Mouse (Mus musculus): ENCODE measurements at regions not wholly inside any gene's neighbourhood (a gene's known extent, or its start where the extent isn't known, plus 50 kb on each side); places are given as distances from the start of the nearest gene placed in this dataset.

DNA sequence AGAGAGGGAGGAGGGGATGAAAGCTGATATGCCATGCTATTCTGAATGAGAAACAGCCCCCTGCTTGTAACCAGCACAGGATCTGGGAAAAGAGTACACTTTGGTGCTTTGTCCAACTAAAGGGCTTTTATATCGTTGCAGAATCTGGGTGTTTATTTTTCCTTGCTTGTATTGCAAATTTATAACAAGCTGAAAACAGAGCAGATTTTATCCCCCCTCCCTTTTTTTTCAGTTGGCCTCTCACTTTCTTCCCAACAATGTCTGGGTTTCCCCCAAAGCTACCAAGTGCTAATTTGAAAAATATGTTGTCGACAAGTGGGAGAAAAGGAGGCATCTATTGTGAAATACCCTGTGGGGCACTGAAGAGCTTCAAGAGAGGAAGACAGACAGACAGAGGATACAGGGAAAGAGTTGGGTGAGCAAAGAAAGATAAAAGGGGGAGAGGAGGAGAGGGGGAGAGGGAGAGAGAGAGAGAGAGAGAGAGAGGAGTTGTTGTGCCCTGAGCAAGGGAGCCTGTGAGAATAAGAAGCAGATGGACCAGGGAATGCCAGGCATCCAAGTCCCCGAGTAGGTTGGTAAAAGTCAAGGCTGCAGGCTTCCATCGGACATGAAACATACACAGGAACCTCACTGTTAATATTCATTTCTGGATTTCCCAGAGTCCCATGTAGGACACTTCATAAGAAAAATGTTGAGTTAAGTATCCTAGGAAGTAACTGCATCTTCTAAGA lies 269.5 kb downstream of the Tmem38b start:
- no peak for TF ChIP-seq POLR2A (IDR thresholded peaks at IDR 0.05; ENCODE audit: borderline replicate concordance, extremely low read depth, insufficient read depth, insufficient read length, poor library complexity, severe bottlenecking)
- no peak for TF ChIP-seq CTCF (IDR thresholded peaks at IDR 0.05; ENCODE audit: borderline replicate concordance, extremely low read depth, insufficient read depth, insufficient read length)
- DNase-seq (ENCODE audit: low read depth) = no peak

DNA sequence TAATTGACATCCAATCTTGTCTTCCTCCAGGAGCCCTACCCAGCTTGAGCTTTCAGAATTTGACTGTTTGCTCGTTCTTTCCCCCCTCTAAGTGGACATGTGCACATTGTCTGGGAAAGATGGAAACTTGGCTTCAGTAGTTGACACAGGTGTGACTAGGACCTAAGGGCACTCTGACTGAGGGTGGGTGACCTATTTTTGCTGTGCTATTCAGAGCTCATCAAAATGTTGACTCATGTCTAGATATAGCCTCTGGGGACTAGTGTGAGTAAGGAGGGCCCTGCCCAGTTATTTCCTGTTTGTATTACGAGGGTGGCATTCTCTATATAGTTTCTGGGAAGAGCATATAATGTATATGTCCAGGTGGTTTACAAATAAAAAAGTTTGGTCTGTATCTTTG lies 271.7 kb downstream of the Tmem38b start:
- DNase-seq (ENCODE audit: low read depth) = no peak
- TF ChIP-seq POLR2A (IDR thresholded peaks at IDR 0.05; ENCODE audit: borderline replicate concordance, extremely low read depth, insufficient read depth, insufficient read length, poor library complexity, severe bottlenecking) (no peak), CTCF (IDR thresholded peaks at IDR 0.05; ENCODE audit: borderline replicate concordance, extremely low read depth, insufficient read depth, insufficient read length) (no peak)

DNA sequence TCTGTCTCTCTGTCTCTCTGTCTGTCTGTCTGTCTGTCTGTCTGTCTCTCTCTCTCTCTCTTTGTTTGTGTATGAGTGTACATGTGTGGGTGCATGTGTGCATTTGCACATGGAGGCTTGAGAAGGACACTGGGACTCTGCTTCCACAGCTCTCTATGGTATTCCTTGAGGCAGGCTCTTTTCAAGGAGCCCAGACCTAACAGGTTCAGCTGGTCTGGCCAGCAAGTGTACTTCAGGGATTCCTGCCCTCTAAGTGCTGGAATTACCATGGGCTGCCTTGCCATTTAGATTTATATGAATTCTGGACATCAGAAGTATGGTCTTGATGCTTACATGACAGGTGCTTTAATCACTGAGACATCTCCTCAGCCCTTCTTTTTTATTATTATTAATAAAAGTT lies 274.4 kb downstream of the Tmem38b start:
- DNase-seq (ENCODE audit: low read depth) = no peak

DNA sequence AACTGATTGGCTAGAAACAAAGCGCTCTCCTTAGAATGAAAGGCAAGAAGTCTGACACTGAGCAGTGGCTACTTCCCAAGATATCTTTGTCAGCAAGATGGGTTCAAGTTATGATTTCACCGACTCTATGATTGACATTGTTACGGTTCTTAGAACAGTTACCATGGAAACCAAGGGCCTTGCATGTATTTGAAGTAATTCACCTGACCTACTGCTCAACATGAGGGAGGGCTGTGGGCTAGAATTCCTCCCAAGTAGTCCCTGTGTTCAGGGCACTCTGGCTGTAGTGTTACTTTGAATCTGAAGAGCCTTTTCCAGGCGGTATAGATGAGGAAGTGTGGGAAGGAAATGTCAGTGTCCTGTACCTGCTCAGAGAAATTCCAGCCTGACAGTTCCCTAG lies 281.1 kb downstream of the Tmem38b start:
- DNase-seq (ENCODE audit: low read depth) = peak; percentile 53

More for the DNA sequence above, 274.4 kb downstream of the Tmem38b start:
- no peak for TF ChIP-seq CTCF (IDR thresholded peaks at IDR 0.05; ENCODE audit: borderline replicate concordance, extremely low read depth, insufficient read depth, insufficient read length)

DNA sequence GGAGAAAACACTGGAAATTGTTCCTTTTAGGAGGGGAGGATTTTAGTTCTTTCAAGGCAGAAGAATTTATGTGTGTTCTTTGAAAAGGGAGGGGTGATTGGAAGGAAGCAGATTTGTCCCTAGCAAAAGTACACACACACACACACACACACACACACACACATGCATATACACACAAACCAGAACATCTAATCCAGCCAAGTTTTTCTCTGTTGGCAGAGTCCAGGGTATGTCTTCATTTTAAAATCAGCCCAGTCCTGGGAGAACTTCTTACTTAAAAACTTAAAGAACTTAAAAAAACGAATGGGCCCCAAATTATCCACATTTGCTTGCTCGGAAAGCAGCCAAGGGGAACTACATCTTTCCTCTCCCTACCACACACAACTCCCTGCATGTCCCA lies 290.5 kb downstream of the Tmem38b start:
- TF ChIP-seq CTCF (IDR thresholded peaks at IDR 0.05; ENCODE audit: borderline replicate concordance, extremely low read depth, insufficient read depth, insufficient read length) (no peak), POLR2A (IDR thresholded peaks at IDR 0.05; ENCODE audit: borderline replicate concordance, extremely low read depth, insufficient read depth, insufficient read length, poor library complexity, severe bottlenecking) (no peak)
- DNase-seq (ENCODE audit: low read depth) = no peak

More for the DNA sequence above, 281.1 kb downstream of the Tmem38b start:
- TF ChIP-seq CTCF (IDR thresholded peaks at IDR 0.05; ENCODE audit: borderline replicate concordance, extremely low read depth, insufficient read depth, insufficient read length) = no peak
- TF ChIP-seq POLR2A (IDR thresholded peaks at IDR 0.05; ENCODE audit: borderline replicate concordance, extremely low read depth, insufficient read depth, insufficient read length, poor library complexity, severe bottlenecking) = no peak

DNA sequence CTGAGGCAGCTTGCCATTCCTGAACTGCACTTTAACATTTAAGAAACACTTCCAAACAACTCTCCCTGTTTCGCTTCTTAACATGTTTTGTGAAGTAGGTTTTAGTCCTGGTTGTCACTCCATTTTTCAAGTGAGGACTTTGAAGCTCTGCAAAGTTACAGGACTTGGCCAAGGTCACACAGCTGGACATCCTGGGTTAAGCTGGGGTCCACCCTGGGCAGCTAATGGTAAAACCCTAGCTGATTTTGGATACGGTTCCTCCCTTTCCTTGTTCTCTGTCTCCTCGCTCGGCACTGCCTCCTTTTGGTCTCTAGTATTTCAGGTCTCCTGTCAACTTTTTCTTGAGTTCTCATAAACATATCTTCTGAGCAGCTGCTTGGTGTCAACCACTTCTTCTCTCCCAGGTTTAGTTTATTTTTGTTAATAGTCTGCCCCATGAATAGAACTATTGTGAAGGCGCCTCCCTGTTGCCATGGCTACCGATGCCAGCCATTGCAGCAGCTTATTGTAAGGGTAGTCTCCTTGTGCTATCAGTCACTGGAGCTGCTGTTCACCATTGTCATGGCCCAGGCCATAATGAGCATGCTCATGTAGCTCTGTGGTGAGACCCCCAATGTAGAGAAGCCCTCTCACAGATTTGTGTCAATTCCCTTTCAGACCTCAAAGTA lies 292.5 kb downstream of the Tmem38b start:
- TF ChIP-seq CTCF (IDR thresholded peaks at IDR 0.05; ENCODE audit: borderline replicate concordance, extremely low read depth, insufficient read depth, insufficient read length) (no peak), POLR2A (IDR thresholded peaks at IDR 0.05; ENCODE audit: borderline replicate concordance, extremely low read depth, insufficient read depth, insufficient read length, poor library complexity, severe bottlenecking) (no peak)
- DNase-seq (ENCODE audit: low read depth) = peak; percentile 75

DNA sequence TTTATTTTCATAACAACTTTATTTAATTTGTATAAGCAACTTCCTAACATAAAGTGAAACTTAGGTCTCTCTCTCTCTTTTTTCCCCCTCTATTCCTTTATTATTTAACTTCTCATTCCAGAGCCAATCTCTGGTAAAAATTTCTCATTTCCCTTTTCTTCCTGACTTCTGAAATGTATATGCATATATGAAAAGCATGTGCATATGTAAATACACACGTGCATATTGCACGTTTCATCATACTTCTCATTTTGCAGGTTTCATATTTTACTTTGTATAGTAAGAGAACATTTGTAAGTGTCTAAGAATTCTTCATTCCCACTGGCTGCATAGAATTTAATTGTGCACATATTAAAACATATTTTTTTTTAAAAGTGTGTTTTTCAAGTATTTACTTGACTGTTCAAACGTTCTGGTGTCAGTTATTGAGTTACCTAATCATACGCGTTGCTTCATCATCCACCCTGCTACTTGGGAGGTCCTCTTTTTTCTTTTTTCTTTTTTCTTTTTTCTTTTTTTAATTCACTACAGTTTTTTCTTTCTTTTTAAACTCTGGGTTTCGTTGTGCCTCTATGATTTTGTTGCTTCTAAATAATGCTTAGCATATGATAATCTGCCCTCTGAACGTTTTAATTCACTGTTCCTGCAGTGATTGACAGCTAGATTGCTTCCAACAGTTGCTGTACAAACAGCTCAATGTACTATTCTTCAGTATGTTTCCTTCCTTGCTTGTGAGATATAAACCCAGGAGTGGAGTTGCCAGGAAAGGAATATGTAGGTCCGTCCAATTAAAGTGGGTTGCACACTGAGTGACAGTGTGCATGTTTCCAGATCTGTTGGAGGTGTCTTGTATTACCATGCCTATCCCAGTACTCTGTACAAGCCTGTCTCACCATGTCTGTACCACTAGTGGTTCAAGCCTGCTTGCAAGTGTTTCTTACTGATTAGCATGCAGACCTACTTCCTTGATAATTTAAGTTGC lies 303.2 kb downstream of the Tmem38b start:
- peak; percentile 79 for DNase-seq (ENCODE audit: low read depth)
- no peak for TF ChIP-seq POLR2A (IDR thresholded peaks at IDR 0.05; ENCODE audit: borderline replicate concordance, extremely low read depth, insufficient read depth, insufficient read length, poor library complexity, severe bottlenecking)
- TF ChIP-seq CTCF (IDR thresholded peaks at IDR 0.05; ENCODE audit: borderline replicate concordance, extremely low read depth, insufficient read depth, insufficient read length) = no peak

DNA sequence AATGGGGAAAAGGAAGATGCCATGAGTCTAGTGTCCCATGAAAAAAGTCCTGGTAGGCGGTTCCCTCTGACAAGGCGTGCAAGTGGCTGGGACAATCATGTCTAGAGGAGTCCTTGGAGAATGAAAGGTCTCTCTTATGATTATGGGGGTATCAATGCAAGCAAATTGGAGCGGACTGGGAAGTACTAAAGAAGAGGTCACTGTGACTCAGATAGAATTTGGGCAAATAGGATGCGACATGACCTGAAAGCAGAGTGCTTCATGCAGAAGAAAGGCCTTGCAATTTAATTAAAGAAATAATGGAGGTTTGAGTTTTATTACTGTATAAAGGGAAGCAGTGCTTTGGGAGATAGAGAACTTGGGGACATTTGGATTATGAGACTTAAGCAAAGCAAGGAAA lies 330.3 kb downstream of the Tmem38b start:
- DNase-seq (ENCODE audit: low read depth) = no peak
- TF ChIP-seq CTCF (IDR thresholded peaks at IDR 0.05; ENCODE audit: borderline replicate concordance, extremely low read depth, insufficient read depth, insufficient read length) (no peak), POLR2A (IDR thresholded peaks at IDR 0.05; ENCODE audit: borderline replicate concordance, extremely low read depth, insufficient read depth, insufficient read length, poor library complexity, severe bottlenecking) (no peak)

DNA sequence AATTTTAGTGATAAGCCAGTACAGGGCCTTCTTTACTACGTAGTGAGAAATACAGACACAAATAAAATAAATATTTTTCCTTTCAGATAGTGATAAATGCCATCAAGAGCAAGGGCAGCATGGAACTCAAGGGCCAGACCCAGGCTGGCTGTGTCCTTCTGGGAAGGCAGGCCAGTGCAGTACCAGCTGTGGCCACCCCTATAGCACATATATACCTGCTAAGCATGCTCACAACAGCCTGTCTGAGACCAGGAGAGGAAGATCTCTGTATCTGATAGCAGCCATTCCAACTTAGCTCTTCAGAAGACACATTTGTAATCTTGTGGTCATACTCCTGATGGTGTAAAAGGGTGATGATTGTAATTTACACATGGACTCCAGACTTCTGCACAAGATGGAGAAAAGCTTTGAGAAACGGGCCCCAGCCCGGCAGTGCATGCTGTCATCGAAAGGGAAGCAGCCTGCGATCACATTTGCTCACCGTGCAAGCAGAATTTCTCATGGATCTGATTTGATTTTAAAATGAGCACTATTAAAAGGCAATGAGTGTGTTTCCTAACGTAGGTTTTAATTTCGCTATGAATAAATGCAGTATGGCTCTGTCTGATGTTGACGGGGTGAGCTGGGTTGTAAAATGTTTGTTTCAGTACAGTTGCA lies 335.6 kb downstream of the Tmem38b start:
- DNase-seq (ENCODE audit: low read depth) = peak; percentile 22
- TF ChIP-seq POLR2A (IDR thresholded peaks at IDR 0.05; ENCODE audit: borderline replicate concordance, extremely low read depth, insufficient read depth, insufficient read length, poor library complexity, severe bottlenecking) = no peak
- TF ChIP-seq CTCF (IDR thresholded peaks at IDR 0.05; ENCODE audit: borderline replicate concordance, extremely low read depth, insufficient read depth, insufficient read length) = peak; percentile 9; the same call in 1 of the 2 replicates

DNA sequence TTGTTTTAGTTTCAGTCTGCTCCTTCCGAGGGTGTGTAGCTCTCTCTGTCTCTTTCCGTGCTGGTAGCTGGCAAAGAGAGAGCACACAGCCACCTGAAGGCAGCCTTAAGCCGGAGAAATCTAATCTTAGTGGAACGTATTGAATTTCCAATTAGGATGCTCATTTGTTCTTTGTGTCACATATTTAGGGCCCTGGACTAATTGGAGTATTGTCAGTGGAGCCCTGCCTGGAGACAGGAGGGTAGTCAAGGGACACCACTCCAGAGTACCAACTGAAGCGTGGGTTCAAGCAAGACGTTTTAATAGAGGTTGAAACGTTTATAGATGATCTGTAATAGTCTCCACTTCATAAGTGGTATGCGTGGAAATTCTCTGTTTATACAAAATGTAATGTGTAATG lies 336.5 kb downstream of the Tmem38b start:
- DNase-seq (ENCODE audit: low read depth) = peak; percentile 33
- TF ChIP-seq CTCF (IDR thresholded peaks at IDR 0.05; ENCODE audit: borderline replicate concordance, extremely low read depth, insufficient read depth, insufficient read length) (no peak), POLR2A (IDR thresholded peaks at IDR 0.05; ENCODE audit: borderline replicate concordance, extremely low read depth, insufficient read depth, insufficient read length, poor library complexity, severe bottlenecking) (no peak)

Measured in brain, embryonic 14.5 days (tissue).